Mouse (Mus musculus) embryonic facial prominence, embryonic 12.5 days (tissue): ENCODE measurements around the gene Gp5. TPM values are rescaled to one million over a fixed set of nuclear protein-coding genes. Genes with fewer than 3 reads are reported as not detected.

ENCODE experiments used
- ATAC-seq: fragments of 200-750 bp; cut with Nextera tagmentation; 2 replicates; pipeline ENCODE4 v1.8.0; 2017; ENCODE audit not compliant: insufficient number of reproducible peaks, insufficient read depth, low FRiP score, low TSS enrichment
- H3K27ac ChIP-seq: fragments of 300-500 bp; sonication (generic); 2 replicates; pipeline ENCODE4 v1.5.1; 2016; ENCODE audit warnings: mild to moderate bottlenecking
- H3K27me3 ChIP-seq: fragments of 300-500 bp; sonication (generic); 2 replicates; pipeline ENCODE4 v1.6.1; 2016; ENCODE audit warnings: mild to moderate bottlenecking, moderate library complexity
- H3K36me3 ChIP-seq: fragments of 300-500 bp; sonication (generic); 2 replicates; pipeline ENCODE4 v1.6.1; 2016; ENCODE audit warnings: mild to moderate bottlenecking
- H3K4me1 ChIP-seq: fragments of 300-500 bp; sonication (generic); 2 replicates; pipeline ENCODE4 v1.6.1; 2016
- H3K4me2 ChIP-seq: fragments of 300-500 bp; sonication (generic); replicated peaks from 2 replicates; pipeline ENCODE4 v1.6.1; 2016; ENCODE audit warnings: mild to moderate bottlenecking, moderate library complexity
- H3K4me3 ChIP-seq: fragments of 300-500 bp; sonication (generic); 2 replicates; pipeline ENCODE4 v1.5.1; 2016; ENCODE audit warnings: mild to moderate bottlenecking
- H3K9ac ChIP-seq: fragments of 300-500 bp; sonication (generic); 2 replicates; pipeline ENCODE4 v1.6.1; 2016; ENCODE audit warnings: mild to moderate bottlenecking, moderate library complexity
- H3K9me3 ChIP-seq: fragments of 300-500 bp; sonication (generic); 2 replicates; pipeline ENCODE4 v1.6.1; 2016; ENCODE audit warnings: mild to moderate bottlenecking, moderate library complexity
- WGBS: fragments of 180-500 bp; shearing (Covaris S2); methylation state at CpG from one replicate; pipeline ENCODE4 v1.1.7; 2016; 5-methylcytosine and 5-hydroxymethylcytosine counted together
- polyA plus RNA-seq: library from polyadenylated mRNA; unstranded; fragments of >200 nt; fragmentation: Nextera tagmentation; extraction: Ambion mirVana; gene quantifications from 2 replicates; pipeline ENCODE4 v1.2.1, GENCODE M21; 2016

Gene Gp5
- polyA plus RNA-seq, 1 experiment from 2014 or later: 1.7 TPM

DNA sequence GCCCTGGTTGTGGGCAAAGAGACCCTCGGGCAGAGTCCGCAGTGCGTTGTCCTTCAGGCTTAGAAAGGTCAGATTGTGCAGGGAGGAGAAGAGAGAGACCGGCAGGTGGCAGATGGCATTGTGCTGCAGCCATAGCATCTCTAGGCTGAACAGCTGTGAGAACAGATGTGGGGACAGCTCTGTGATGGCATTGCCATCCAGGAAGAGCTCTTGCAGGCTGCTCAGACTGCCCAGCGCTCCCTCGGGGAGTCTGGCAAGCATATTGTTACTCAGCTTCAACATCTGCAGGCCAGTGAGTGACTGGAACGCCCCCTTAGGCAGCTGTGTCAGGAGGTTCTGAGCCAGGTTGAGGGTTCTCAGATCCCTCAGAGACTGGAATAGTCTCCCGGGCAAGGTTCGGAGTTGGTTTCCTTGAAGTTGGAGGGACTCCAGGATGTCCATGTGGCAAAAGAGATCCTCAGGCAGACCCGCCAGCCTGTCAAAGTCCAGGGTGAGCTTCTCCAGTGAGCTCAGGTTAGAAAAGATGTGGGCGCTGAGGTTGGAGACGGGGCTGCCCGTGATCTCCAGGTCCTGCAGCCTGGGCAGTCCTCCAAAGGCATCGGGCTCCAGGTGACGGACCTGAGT, 50.5 kb downstream of the Gp5 start:
- H3K27me3 ChIP-seq: no peaks in the 10 kb centered on the region
- H3K4me3 ChIP-seq: no peak overlapping the region
- H3K4me1 ChIP-seq: no peaks in the 10 kb centered on the region
- H3K27ac ChIP-seq: no peak overlapping the region
- ATAC-seq: no peak
- H3K9me3 ChIP-seq: no peaks in the 10 kb centered on the region
- no peaks in the 10 kb centered on the region for H3K36me3 ChIP-seq
- no peak overlapping the region for H3K4me2 ChIP-seq
- 85% methylated on average over 15 of the region's 15 CpGs for WGBS
- no peak overlapping the region for H3K9ac ChIP-seq

DNA sequence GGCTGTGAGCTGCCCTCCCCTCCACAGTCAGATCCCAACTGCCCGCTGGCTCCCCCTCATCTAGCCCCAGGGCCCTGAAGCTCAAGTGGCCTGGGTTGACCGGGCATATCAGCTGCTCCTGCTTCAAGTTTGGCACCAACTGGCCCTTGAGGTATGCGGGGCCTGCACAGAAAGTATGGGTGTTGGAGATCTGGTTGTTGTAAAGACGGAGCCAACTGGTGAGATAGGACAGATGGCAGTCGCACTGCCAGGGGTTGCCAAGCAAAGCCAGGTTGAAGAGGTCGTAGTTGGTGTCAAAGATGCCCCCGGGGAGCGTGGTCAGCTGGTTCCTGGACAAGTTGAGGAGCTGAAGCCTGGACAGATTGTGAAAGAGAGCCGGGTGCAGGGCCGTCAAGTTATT, 51.1 kb downstream of the Gp5 start:
- Histone ChIP-seq H3K27me3 (no peaks in the 10 kb centered on the region), H3K9me3 (no peaks in the 10 kb centered on the region), H3K4me3 (no peak overlapping the region), H3K36me3 (no peaks in the 10 kb centered on the region), H3K27ac (no peak overlapping the region), H3K4me1 (no peaks in the 10 kb centered on the region), H3K9ac (no peak overlapping the region), H3K4me2 (no peak overlapping the region)
- ATAC-seq: no peak
- 82% methylated on average over 10 of the region's 10 CpGs for WGBS

GRCm38 (mm10) chr16:30258441-30258840, 52.1 kb downstream of the Gp5 start:
- 88% methylated on average over 7 of the region's 7 CpGs for WGBS
- ATAC-seq: no peak
- H3K9me3 ChIP-seq: no peaks in the 10 kb centered on the region

GRCm38 (mm10) chr16:30257718-30258117, 52.9 kb downstream of the Gp5 start:
- no peak overlapping the region for H3K9ac ChIP-seq
- H3K4me2 ChIP-seq: no peak overlapping the region
- no peaks in the 10 kb centered on the region for H3K36me3 ChIP-seq
- no peaks in the 10 kb centered on the region for H3K27me3 ChIP-seq
- no peaks in the 10 kb centered on the region for H3K9me3 ChIP-seq
- WGBS: 78% methylated on average over 9 of the region's 9 CpGs
- H3K27ac ChIP-seq: no peak overlapping the region
- no peak overlapping the region for H3K4me3 ChIP-seq
- ATAC-seq: no peak
- peaks cover under 1% of the 10 kb centered on the region; the same call in 1 of the 2 replicates for H3K4me1 ChIP-seq

More at GRCm38 (mm10) chr16:30258441-30258840, 52.1 kb downstream of the Gp5 start:
- no peak overlapping the region for H3K9ac ChIP-seq
- no peaks in the 10 kb centered on the region for H3K4me1 ChIP-seq
- H3K4me3 ChIP-seq: no peak overlapping the region
- H3K36me3 ChIP-seq: no peaks in the 10 kb centered on the region
- no peak overlapping the region for H3K4me2 ChIP-seq
- no peak overlapping the region for H3K27ac ChIP-seq
- no peaks in the 10 kb centered on the region for H3K27me3 ChIP-seq

Other genes starting within 250 kb of the Gp5 start
- 64.0 and 65.2 TPM in 2 replicates for gene Hes1, start 246.4 kb downstream of the Gp5 start, polyA plus RNA-seq
- not detected in 2 replicates for gene Cpn2, start 43.3 kb downstream of the Gp5 start, polyA plus RNA-seq
- 1.1 and 1.2 TPM in 2 replicates for gene Lrrc15, start 27.5 kb downstream of the Gp5 start, polyA plus RNA-seq
- gene Atp13a3, start 95.2 kb upstream of the Gp5 start, polyA plus RNA-seq: 13.1 and 15.2 TPM in 2 replicates
- 39.5 and 41.4 TPM in 2 replicates for gene Tmem44, start 240.1 kb upstream of the Gp5 start, polyA plus RNA-seq